Mouse (Mus musculus) left cerebral cortex, adult 8-10 months (tissue): Measurements from ENCODE around the gene Tshz2. TPM values are rescaled to one million over a fixed set of nuclear protein-coding genes. Genes with fewer than 3 reads are reported as not detected.
A peak's percentile ranks its signal among the peaks of the same experiment; 100 is the strongest.
"Not testable (repeated sequence)": the region's sequence is repeated elsewhere in the genome, so short reads cannot be mapped to it uniquely, and the experiment has no call there.

Experiments
- DNase-seq, 2 experiments: peaks; one replicate each; pipeline ENCODE4 v3.0.0; 2022; ENCODE audit warnings: low spot score in 2 of 2
- total RNA-seq, 4 experiments: library from RNA; stranded (reverse); gene quantifications; 2 replicates each; pipeline ENCODE4 v1.2.4; 2022

Gene Tshz2
- 10 to 100 TPM; 51.2 to 64.0 (median 56.5) TPM for total RNA-seq

- peak in 1 of 2 experiments; percentile 26 for DNase-seq
Measured at GRCm38 (mm10) chr2:169632338-169633151, at the start of gene Tshz2. Gene Tshz2, plus strand, starts transcription at chr2:169633013.

- no peak for DNase-seq
Measured at GRCm38 (mm10) chr2:169583476-169583875, 49.3 kb upstream of the Tshz2 start.

- no peak for DNase-seq
Measured at GRCm38 (mm10) chr2:169584745-169585456, 47.9 kb upstream of the Tshz2 start.

- no peak for DNase-seq
Measured at GRCm38 (mm10) chr2:169585631-169586285, 47.1 kb upstream of the Tshz2 start.

- no peak for DNase-seq
Measured at GRCm38 (mm10) chr2:169586688-169587087, 46.1 kb upstream of the Tshz2 start.

GRCm38 (mm10) chr2:169587645-169588044 lies 45.2 kb upstream of the Tshz2 start, which contains the start of gene Gm11011:
Gene Gm11011, minus strand, starts transcription at chr2:169587745.
- not testable (repeated sequence) for DNase-seq

- no peak for DNase-seq
Measured at GRCm38 (mm10) chr2:169589697-169590096, 43.1 kb upstream of the Tshz2 start.

- no peak for DNase-seq
Measured at GRCm38 (mm10) chr2:169590412-169590811, 42.4 kb upstream of the Tshz2 start.

GRCm38 (mm10) chr2:169593742-169594141 lies 39.1 kb upstream of the Tshz2 start:
- no peak for DNase-seq

GRCm38 (mm10) chr2:169597357-169597756 lies 35.5 kb upstream of the Tshz2 start:
- DNase-seq: no peak

GRCm38 (mm10) chr2:169597971-169598370 lies 34.8 kb upstream of the Tshz2 start:
- DNase-seq: no peak

GRCm38 (mm10) chr2:169599591-169599990 lies 33.2 kb upstream of the Tshz2 start:
- peak in 1 of 2 experiments; percentile 30 for DNase-seq

GRCm38 (mm10) chr2:169600163-169600562 lies 32.6 kb upstream of the Tshz2 start:
- DNase-seq: peak in 1 of 2 experiments; percentile 74

- peak in 1 of 2 experiments; percentile 18 for DNase-seq
Measured at GRCm38 (mm10) chr2:169606901-169607678, 25.7 kb upstream of the Tshz2 start.

- no peak for DNase-seq
Measured at GRCm38 (mm10) chr2:169607787-169608186, 25.0 kb upstream of the Tshz2 start.

- DNase-seq: no peak
Measured at GRCm38 (mm10) chr2:169609956-169610355, 22.9 kb upstream of the Tshz2 start.

- DNase-seq: no peak
Measured at GRCm38 (mm10) chr2:169610882-169611281, 21.9 kb upstream of the Tshz2 start.

GRCm38 (mm10) chr2:169611557-169611956 lies 21.3 kb upstream of the Tshz2 start:
- DNase-seq: no peak

GRCm38 (mm10) chr2:169614683-169615082 lies 18.1 kb upstream of the Tshz2 start:
- no peak for DNase-seq

GRCm38 (mm10) chr2:169615998-169616397 lies 16.8 kb upstream of the Tshz2 start:
- DNase-seq: no peak

GRCm38 (mm10) chr2:169621201-169621710 lies 11.6 kb upstream of the Tshz2 start:
- no peak for DNase-seq
